Mouse (Mus musculus): Measurements from ENCODE around the gene Erc2.

Erc2 gene

DNA sequence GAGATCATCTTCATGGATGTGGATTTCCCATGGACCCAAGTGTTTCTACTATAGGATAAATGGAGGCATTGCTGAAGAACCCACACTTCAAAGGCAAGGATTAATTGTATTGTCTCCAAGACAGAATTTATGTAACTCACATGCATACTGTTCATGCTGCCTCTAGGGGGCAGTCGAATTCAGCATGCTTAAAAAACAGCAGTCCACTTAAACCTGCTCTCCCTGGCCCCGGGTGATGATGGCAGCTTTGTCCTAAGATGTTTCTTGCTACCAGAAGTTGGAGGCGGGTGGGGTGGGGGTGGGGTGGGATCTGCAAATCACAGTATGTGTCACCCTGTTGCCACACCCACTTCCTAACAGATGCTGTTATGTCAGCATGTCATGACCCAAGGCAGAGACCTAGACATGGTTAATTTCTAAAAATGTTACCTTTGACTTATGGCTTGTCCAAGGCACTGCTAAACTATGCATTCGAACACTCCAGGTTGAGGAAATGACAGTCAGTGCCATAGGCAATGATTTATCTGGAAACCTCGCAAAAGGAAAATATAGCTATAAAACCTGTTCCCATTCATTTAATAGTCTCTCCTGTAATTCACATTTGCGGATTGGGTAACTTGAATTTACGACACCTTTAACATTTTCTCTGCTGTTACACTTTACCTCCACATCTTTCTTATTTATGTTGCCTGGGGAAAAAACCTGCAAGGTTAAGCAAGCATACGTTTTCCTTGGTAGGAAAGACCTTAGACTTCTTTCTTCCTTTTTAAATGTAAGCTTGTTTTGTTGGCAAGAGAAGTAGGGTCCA, 467.6 kb downstream of the Erc2 start:
- no peak for DNase-seq

GRCm38 (mm10) chr14:28091367-28091766, 469.1 kb downstream of the Erc2 start:
- no peak for DNase-seq

DNA sequence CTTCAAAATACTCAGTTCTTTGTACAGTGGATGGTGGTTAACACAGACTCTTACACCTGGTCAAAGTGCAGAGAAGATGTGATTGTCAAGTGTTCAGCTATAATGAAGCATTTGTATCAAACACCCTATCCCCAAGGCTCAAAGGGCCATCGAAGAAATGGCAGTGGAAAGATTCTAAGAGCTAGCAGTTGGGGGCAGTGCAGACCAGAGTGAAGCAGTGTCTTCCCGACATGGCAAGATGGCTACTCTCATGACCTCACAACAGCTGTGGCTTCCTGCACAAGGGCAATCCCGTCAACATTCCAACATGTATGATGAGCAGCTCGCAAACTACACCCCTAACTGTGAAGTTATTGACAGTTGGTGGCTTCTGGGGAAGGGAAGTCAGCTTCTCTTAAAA, 471.0 kb downstream of the Erc2 start:
- no peak for DNase-seq

GRCm38 (mm10) chr14:28093913-28094312, 471.7 kb downstream of the Erc2 start:
- DNase-seq, result no peak

DNA sequence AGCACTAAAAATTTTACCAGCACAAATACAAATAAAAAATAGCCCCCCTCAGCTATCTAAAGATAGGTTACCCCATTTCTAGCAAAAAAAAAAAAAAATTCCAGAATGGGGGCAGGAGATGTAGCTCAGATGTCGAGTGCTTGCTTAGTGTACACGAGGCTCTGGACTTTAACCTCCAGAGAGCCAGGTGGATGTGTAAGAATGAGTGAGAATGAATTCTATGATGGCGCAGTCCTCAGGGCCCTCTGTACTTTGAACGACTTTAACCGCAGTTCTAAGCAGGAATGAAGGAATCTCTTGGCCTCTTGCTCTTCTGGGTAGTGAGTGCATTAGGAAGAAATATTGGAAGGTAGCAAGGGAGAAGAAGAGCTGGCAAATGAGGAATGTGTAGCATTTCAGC, 476.9 kb downstream of the Erc2 start:
- DNase-seq, result no peak

DNA sequence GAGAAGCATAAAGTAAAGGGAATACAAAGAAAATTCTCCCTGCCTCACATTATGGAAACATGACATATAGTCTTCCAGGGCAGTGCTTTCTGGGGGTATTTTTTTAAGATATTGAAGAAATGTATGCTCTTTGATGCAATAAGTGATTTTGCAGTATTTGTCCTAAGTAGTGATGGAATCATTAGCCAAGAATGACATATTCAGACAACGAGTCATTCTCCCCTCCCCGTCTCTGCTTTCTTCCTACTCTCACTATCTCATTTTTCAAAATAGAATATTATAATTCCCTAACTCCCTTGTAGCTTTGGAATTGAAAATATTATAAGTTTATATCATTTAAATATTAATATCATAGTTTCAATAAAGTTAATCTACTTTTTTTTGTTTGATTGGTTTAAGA, 490.9 kb downstream of the Erc2 start:
- no peak for DNase-seq

DNA sequence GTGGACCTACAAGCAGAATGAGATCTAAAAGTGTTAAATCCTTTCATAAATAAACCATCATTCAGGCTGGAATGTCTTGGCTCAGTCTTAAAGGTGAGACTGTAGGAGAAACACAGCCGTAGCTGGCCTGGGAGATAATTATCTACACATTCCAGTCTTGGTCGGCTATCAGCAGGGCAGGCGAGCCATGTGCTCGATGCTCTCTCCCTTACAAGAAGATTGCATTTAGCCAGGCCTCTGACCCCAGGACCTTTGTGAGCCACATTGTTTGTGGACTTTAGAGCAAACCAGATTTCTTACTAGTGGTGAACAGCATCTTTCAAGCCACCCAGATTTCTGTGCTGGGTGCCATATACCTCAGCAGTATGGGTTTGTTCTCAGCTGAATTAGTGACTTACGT, 498.6 kb downstream of the Erc2 start:
- DNase-seq, result no peak

- DNase-seq, result no peak
Measured at GRCm38 (mm10) chr14:28126842-28127241, 504.6 kb downstream of the Erc2 start.

- DNase-seq, result no peak
Measured at GRCm38 (mm10) chr14:28128999-28129398, 506.8 kb downstream of the Erc2 start.

DNA sequence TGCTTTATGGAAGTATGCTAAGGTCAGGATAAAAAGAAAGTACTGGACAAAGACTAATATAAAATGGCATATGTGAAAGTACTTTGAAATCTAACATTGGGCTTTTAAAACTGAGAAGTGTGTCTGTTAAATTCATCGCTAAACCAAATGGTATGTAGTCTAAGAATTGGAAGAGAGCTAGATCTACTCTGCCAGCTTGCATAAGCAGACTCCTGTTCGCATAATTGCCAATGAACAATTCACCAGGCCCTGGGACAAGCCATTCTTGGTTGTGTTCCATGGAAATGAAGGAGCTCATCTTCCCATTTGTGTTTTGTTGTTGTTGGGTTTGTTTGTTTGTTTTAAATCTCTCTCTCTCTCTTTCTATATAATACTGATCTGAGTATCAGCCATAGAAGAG, 521.8 kb downstream of the Erc2 start:
- DNase-seq, result no peak

- no peak for DNase-seq
Measured at GRCm38 (mm10) chr14:28147201-28147600, 525.0 kb downstream of the Erc2 start.

DNA sequence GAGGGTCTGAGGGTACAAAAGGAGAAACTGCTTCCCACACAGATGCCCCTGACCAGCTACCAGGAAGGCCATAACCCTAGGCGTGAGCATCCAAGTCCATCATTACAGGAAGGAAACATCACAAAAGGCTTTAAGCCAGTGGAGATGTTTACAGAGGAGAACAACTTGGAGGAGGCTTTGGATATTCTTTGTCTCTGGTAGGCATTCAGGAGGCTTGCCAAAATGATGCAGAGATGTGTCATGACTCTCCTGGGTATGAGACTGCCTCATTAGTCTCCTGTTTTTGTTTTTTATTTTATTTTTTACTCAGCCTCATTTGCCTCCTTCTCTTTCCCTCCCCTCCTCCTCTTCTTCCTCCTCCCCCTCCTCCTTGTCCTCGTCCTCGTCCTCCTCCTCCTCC, 528.7 kb downstream of the Erc2 start:
- DNase-seq, result no peak

GRCm38 (mm10) chr14:28155706-28156105, 533.5 kb downstream of the Erc2 start:
- peak; percentile 28 for DNase-seq

- no peak for DNase-seq
Measured at GRCm38 (mm10) chr14:28160852-28161251, 538.6 kb downstream of the Erc2 start.

GRCm38 (mm10) chr14:28164642-28165408, 542.6 kb downstream of the Erc2 start:
- no peak for DNase-seq

- no peak for DNase-seq
Measured at GRCm38 (mm10) chr14:28165621-28166211, 543.5 kb downstream of the Erc2 start.

- no peak for DNase-seq
Measured at GRCm38 (mm10) chr14:28170711-28171110, 548.5 kb downstream of the Erc2 start.

DNA sequence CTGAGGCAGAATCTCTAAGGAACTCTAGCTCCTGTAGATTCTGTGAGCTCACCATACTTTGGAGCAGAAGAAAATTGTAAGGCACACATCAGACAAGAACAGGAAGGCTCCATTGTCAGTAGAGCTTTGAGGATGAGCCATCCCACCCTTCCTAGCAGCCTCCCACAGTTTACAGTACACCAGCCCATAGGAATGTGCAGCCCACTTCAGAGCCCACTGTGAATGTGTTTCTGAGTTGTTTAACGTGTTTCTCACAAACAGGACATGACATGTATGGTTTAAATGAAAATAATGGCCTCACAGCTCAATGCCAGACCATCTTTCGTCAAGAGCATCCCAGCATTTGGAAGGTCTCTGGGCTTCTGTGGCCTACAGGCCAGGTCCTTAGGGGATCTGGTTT, 549.1 kb downstream of the Erc2 start:
- no peak for DNase-seq

DNA sequence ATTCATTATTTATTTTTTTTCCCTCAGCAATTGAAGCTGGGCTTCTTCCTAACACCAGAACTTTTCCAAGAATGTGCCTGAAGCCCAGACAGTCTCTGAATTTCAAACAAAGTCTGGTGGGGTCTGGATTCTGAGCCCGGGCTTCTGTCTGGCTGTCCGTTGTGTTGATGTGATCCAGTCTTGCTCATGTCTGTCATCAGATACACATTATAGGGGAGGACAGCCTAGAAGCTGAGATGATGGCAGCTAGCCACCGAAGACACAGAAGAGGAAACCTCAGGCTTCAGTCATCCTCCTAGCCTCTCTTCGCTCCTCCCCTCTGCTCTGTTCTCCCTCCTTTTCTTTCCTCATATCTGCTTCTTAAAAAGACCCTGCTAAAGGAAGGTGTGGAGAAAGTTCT, 551.5 kb downstream of the Erc2 start:
- no peak for DNase-seq

DNA sequence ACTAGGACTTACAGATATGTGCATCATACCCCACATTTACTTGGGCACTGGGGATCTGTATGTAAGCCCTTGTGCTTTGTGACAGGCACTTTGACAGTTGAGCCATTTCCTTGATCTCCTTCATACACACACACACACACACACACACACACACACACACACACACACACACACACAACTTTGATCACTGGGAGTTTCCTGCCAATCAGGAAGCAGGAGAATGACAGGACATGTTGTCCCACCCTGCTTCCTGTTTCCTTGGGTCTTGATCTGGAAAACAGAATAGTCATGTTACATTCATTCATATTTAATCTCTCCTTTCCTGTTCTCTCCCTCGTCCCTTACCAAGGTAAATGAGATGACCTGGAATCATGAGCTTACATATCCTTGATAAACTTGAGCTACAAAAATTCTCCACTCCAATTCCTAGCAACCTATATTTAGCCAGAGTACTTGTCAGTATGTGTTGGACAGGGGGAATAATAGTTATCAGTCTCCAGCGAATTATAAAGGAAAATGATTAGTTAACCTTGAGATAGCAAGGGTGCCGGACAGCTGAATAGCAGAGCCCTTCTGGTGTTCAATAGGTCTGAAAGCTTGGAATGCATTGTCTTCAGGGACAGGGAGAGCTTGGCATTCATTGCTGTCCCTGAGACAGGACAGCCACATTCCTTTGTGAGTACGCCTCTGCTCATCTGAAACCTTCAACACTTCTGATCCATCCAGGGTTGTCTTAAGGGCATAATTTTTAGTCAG, 559.0 kb downstream of the Erc2 start:
- no peak for DNase-seq

DNA sequence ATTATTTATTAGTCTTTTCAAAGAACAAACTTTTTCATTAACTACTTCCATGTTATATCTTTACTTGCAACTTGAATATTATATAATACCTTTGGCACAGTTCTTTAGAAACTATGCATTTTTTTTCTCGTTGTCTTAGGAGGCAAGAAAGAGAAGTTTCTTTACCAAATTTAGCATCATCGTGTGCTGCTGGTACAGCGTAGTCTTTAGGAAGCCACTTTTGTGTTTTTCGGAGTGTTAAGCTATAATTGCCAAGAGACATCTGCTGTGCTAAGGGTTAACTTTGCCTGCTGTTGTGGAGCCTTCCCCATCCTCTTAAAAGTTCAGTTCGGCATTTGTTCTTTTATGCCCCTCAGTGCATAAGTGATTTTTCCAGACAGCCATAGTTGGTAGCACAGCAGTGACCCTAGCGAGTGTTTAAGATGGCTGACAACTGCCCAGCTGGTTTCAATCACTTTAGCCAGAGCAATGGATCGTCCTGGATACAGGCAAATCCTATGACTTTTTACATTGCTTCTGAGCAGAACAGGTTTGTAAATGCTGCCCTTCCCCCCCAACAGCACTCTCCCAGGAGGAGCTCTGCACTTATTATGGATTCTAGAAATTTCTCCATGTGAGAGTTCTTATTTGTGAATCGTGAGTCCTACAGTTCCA, 570.6 kb downstream of the Erc2 start:
- DNase-seq, result no peak

DNA sequence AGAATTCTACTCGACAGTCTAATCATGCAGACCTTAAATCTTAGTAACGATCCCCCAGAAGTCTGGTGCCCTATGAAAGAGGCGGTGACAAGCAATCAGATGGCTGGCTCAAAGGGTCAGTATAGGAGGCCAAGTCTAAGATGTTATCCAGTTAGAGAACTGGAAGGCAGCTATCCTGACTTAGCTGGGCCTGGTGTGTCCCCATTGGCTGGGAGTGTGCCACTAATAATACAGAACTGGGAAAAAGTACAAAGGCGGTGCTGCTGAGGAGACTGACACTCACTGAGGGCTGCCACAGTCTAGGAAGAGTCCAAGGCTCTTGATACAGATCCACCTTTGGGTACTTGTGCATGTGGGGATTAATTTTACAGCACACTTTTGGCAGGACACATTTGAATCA, 581.6 kb downstream of the Erc2 start:
- no peak for DNase-seq

DNA sequence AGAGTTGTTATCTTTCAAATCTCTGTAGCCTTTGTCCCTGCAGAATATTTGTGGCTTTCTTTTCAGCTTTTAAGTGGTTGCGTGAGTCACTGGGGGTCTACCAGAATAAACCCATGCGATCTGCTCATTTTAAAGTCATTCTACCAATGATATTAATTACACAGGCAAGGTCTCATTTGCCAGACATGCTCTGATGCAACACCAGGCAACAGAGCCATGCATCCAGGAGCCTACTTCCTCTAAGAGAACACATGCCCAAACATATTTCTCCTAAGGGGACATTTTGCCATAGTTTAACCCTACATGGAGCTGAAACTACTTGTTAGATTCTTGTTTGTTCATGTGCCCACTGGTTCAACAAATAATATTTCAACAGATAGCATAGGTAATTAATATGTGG, 584.1 kb downstream of the Erc2 start:
- DNase-seq, result no peak

Measured in right cerebral cortex, adult 18-20 months (tissue).